Comparison of ENCODE assay signal across 9 mouse cellular contexts in the genomic region with DNA sequence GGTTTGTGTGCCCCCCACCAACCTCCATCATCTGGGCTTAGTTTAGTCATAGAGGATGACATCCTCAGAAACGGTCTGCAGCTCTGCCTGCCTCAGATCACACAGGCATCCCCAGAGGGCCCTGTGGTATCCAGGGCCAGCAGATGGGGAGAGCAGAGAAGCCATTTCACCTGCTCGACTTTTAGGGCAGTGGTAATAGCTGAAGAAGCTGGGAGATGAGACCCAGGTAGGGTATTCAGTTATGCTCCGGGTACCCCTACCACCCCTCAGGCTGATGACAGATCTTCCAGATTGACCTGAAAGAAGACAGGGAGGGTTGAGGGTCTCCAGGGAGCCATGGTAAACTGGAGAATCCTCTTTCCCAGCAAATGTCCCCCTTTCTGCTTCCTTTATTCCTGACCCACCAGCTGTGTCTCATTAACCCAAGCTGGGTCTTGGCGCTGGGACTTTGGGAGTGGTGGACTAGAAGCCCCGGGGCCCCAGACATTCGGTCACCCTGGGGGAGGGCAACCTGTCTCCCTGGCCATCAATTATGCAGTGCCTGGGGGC. TPM values are rescaled to one million over a fixed set of nuclear protein-coding genes. Genes with fewer than 3 reads are reported as not detected.
DNase-seq lines count a peak whose midpoint lies in the region; ATAC-seq and TF ChIP-seq lines count a peak whose summit lies in the region.
"Had no signal": no experiment of that assay in that cellular context is flagged by ENCODE, and none has a peak within 500 bp of the region (broad histone marks: within the 10 kb centered on the region; RNA-seq: fewer than 3 reads in every experiment).

No protein-coding gene starts in this region.

- H3K4me1 ChIP-seq in heart, embryonic 12.5 days (replicated peaks): peaks cover 49% of the 10 kb centered on the region
- peaks cover 9% of the 10 kb centered on the region for H3K4me1 ChIP-seq in cortical plate, adult 2 months (ENCODE audit: control insufficient read depth, insufficient read depth, low read length)
- H3K4me1 ChIP-seq in hindbrain, embryonic 13.5 days (replicated peaks): peaks cover 81% of the 10 kb centered on the region
- peaks cover 66% of the 10 kb centered on the region for H3K4me1 ChIP-seq in midbrain, embryonic 15.5 days

- DNase-seq in heart, postnatal 4 days: no peak
- DNase-seq in layer of hippocampus, adult 9-11 months: no peak
- DNase-seq in thymus, postnatal 4 days: no peak
- no peak for DNase-seq in layer of hippocampus, adult 18-20 months (ENCODE audit: low spot score in 2 of 2)

- H3K36me3 ChIP-seq in heart, embryonic 12.5 days: peaks cover 8% of the 10 kb centered on the region; the same call in 1 of the 2 replicates
- H3K36me3 ChIP-seq in hindbrain, embryonic 13.5 days: peaks cover 12% of the 10 kb centered on the region
- 0 out of 2 replicates have a peak, but pooled peaks cover 4% of the 10 kb centered on the region for H3K36me3 ChIP-seq in midbrain, embryonic 15.5 days (replicated peaks)

- H3K4me3 ChIP-seq in heart, embryonic 12.5 days: peak overlapping the region; percentile 68
- H3K4me3 ChIP-seq in cortical plate, adult 2 months (ENCODE audit: insufficient read depth, low read length): no peak overlapping the region; the same call in 1 of the 2 replicates
- peak overlapping the region; percentile 62 for H3K4me3 ChIP-seq in hindbrain, embryonic 13.5 days
- peak overlapping the region; percentile 49 for H3K4me3 ChIP-seq in midbrain, embryonic 15.5 days

- H3K27ac ChIP-seq in heart, embryonic 12.5 days (ENCODE audit: poor library complexity, severe bottlenecking): peak overlapping the region; percentile 77
- H3K27ac ChIP-seq in cortical plate, adult 2 months (ENCODE audit: insufficient read depth, low read length): peak overlapping the region; percentile 45
- H3K27ac ChIP-seq in hindbrain, embryonic 13.5 days: peak overlapping the region; percentile 92
- peak overlapping the region; percentile 87 for H3K27ac ChIP-seq in midbrain, embryonic 15.5 days

- no peaks in the 10 kb centered on the region for H3K9me3 ChIP-seq in heart, embryonic 12.5 days (replicated peaks)
- H3K9me3 ChIP-seq in hindbrain, embryonic 13.5 days: no peaks in the 10 kb centered on the region
- no peaks in the 10 kb centered on the region for H3K9me3 ChIP-seq in midbrain, embryonic 15.5 days

- WGBS in heart, embryonic 12.5 days: 23% methylated on average over 6 of the region's 6 CpGs
- 4% methylated on average over 6 of the region's 6 CpGs for WGBS in hindbrain, embryonic 13.5 days
- WGBS in midbrain, embryonic 15.5 days: 10% methylated on average over 6 of the region's 6 CpGs

- no peak for TF ChIP-seq POLR2A in cortical plate, adult 2 months (IDR thresholded peaks at IDR 0.05; ENCODE audit: extremely low read depth, insufficient read depth, low read length)

- peak overlapping the region; percentile 77 for H3K9ac ChIP-seq in heart, embryonic 12.5 days
- peak overlapping the region; percentile 81 for H3K9ac ChIP-seq in hindbrain, embryonic 13.5 days
- 0 out of 2 replicates have a peak overlapping the region, but pooled peaks have one; percentile 37 for H3K9ac ChIP-seq in midbrain, embryonic 15.5 days

- H3K4me2 ChIP-seq in heart, embryonic 12.5 days: peak overlapping the region; percentile 91
- peak overlapping the region; percentile 80 for H3K4me2 ChIP-seq in hindbrain, embryonic 13.5 days
- H3K4me2 ChIP-seq in midbrain, embryonic 15.5 days: peak overlapping the region; percentile 64

- no peak for ATAC-seq in heart, embryonic 12.5 days (ENCODE audit: insufficient number of reproducible peaks, low FRiP score)
- peak; percentile 9; the same call in 1 of the 2 replicates for ATAC-seq in hindbrain, embryonic 13.5 days (ENCODE audit: low FRiP score)
- ATAC-seq in midbrain, embryonic 15.5 days (replicated peaks): no peak

- no peaks in the 10 kb centered on the region for H3K27me3 ChIP-seq in heart, embryonic 12.5 days (replicated peaks)
- no peaks in the 10 kb centered on the region for H3K27me3 ChIP-seq in hindbrain, embryonic 13.5 days
- H3K27me3 ChIP-seq in midbrain, embryonic 15.5 days (replicated peaks): no peaks in the 10 kb centered on the region

- no peak for TF ChIP-seq CTCF in cortical plate, adult 2 months (IDR thresholded peaks at IDR 0.05; ENCODE audit: extremely low read depth, insufficient read depth, low read length)

RNA-seq across cellular contexts. Expression of a gene that starts 5.5 kb away (rescaled TPM):
- 14.7 and 17.3 TPM in 2 replicates for polyA plus RNA-seq in heart, embryonic 12.5 days (2016; fragmentation: Nextera tagmentation; extraction: Ambion mirVana)
- 1 to 10 TPM; 5.4 to 6.1 TPM for total RNA-seq in heart, postnatal 4 days (2021)
- polyA plus RNA-seq in cortical plate, adult 2 months (2012; rRNA removed): 98.9 and 105 TPM in 2 replicates
- 48.9 and 49.6 TPM in 2 replicates for polyA plus RNA-seq in hindbrain, embryonic 13.5 days (2015; fragmentation: Nextera tagmentation; extraction: Ambion mirVana)
- polyA plus RNA-seq in midbrain, embryonic 15.5 days (2015; fragmentation: Nextera tagmentation; extraction: Ambion mirVana): 62.2 and 63.6 TPM in 2 replicates
- 10 to 100 TPM; 88.1 to 90.2 TPM for total RNA-seq in layer of hippocampus, adult 18-20 months (2021)

RNA-seq across cellular contexts. Expression of a gene that starts 6.6 kb away (rescaled TPM):
- 100 and 104 TPM in 2 replicates for polyA plus RNA-seq in heart, embryonic 12.5 days (2016; fragmentation: Nextera tagmentation; extraction: Ambion mirVana)
- total RNA-seq in heart, postnatal 4 days (2021): 10 to 100 TPM; 58.6 to 58.9 TPM
- polyA plus RNA-seq in cortical plate, adult 2 months (2012; rRNA removed): 62.7 and 74.0 TPM in 2 replicates
- polyA plus RNA-seq in hindbrain, embryonic 13.5 days (2015; fragmentation: Nextera tagmentation; extraction: Ambion mirVana): 94.5 and 94.6 TPM in 2 replicates
- polyA plus RNA-seq in midbrain, embryonic 15.5 days (2015; fragmentation: Nextera tagmentation; extraction: Ambion mirVana): 104 and 108 TPM in 2 replicates
- total RNA-seq in layer of hippocampus, adult 18-20 months (2021): 10 to 100 TPM; 27.6 to 27.7 TPM

RNA-seq across cellular contexts. Expression of a gene that starts 7.8 kb away (rescaled TPM):
- polyA plus RNA-seq in heart, embryonic 12.5 days (2016; fragmentation: Nextera tagmentation; extraction: Ambion mirVana): not detected in 2 replicates
- total RNA-seq in heart, postnatal 4 days (2021): 1 to 10 TPM in 1 of 2 experiments, not detected in 1; 7.3 TPM
- not detected in 2 replicates for polyA plus RNA-seq in cortical plate, adult 2 months (2012; rRNA removed)
- polyA plus RNA-seq in hindbrain, embryonic 13.5 days (2015; fragmentation: Nextera tagmentation; extraction: Ambion mirVana): 6.3 and 17.2 TPM in 2 replicates
- polyA plus RNA-seq in midbrain, embryonic 15.5 days (2015; fragmentation: Nextera tagmentation; extraction: Ambion mirVana): 13.8 and 16.1 TPM in 2 replicates
- not detected for total RNA-seq in layer of hippocampus, adult 18-20 months (2021)
- polyA plus RNA-seq: erythroblast, embryonic 14.5 days had no signal

RNA-seq across cellular contexts. Expression of a gene that starts 13.4 kb away (rescaled TPM):
- 2.2 and 2.8 TPM in 2 replicates for polyA plus RNA-seq in heart, embryonic 12.5 days (2016; fragmentation: Nextera tagmentation; extraction: Ambion mirVana)
- total RNA-seq in heart, postnatal 4 days (2021): 1 to 10 TPM; 2.6 to 3.0 TPM
- 5.8 and 6.1 TPM in 2 replicates for polyA plus RNA-seq in cortical plate, adult 2 months (2012; rRNA removed)
- 6.1 and 7.1 TPM in 2 replicates for polyA plus RNA-seq in hindbrain, embryonic 13.5 days (2015; fragmentation: Nextera tagmentation; extraction: Ambion mirVana)
- 1.8 and 2.4 TPM in 2 replicates for polyA plus RNA-seq in midbrain, embryonic 15.5 days (2015; fragmentation: Nextera tagmentation; extraction: Ambion mirVana)
- 1 to 10 TPM; 2.4 to 2.6 TPM for total RNA-seq in layer of hippocampus, adult 18-20 months (2021)

RNA-seq across cellular contexts. Expression of a gene that starts 41.0 kb away (rescaled TPM):
- 134 and 142 TPM in 2 replicates for polyA plus RNA-seq in heart, embryonic 12.5 days (2016; fragmentation: Nextera tagmentation; extraction: Ambion mirVana)
- 100 to 1,000 TPM; 703 to 721 TPM for total RNA-seq in heart, postnatal 4 days (2021)
- 415 and 432 TPM in 2 replicates for polyA plus RNA-seq in cortical plate, adult 2 months (2012; rRNA removed)
- 148 and 150 TPM in 2 replicates for polyA plus RNA-seq in hindbrain, embryonic 13.5 days (2015; fragmentation: Nextera tagmentation; extraction: Ambion mirVana)
- 123 and 126 TPM in 2 replicates for polyA plus RNA-seq in midbrain, embryonic 15.5 days (2015; fragmentation: Nextera tagmentation; extraction: Ambion mirVana)
- 100 to 1,000 TPM; 495 to 508 TPM for total RNA-seq in layer of hippocampus, adult 18-20 months (2021)
